Mouse (Mus musculus) heart, postnatal 4 days (tissue): ENCODE measurements around the gene Dnajb3. TPM values are rescaled to one million over a fixed set of nuclear protein-coding genes. Genes with fewer than 3 reads are reported as not detected.
"Not testable (repeated sequence)": the region's sequence is repeated elsewhere in the genome, so short reads cannot be mapped to it uniquely, and the experiment has no call there.

Source experiments
- DNase-seq: peaks from one replicate; pipeline ENCODE4 v3.0.0; 2021
- total RNA-seq, 2 experiments: library from RNA; stranded (reverse); gene quantifications; 2 replicates each; pipeline ENCODE4 v1.2.3; 2021

Dnajb3 gene
- total RNA-seq, 2 experiments from 2014 or later: 1.6 to 1.8 TPM

DNA sequence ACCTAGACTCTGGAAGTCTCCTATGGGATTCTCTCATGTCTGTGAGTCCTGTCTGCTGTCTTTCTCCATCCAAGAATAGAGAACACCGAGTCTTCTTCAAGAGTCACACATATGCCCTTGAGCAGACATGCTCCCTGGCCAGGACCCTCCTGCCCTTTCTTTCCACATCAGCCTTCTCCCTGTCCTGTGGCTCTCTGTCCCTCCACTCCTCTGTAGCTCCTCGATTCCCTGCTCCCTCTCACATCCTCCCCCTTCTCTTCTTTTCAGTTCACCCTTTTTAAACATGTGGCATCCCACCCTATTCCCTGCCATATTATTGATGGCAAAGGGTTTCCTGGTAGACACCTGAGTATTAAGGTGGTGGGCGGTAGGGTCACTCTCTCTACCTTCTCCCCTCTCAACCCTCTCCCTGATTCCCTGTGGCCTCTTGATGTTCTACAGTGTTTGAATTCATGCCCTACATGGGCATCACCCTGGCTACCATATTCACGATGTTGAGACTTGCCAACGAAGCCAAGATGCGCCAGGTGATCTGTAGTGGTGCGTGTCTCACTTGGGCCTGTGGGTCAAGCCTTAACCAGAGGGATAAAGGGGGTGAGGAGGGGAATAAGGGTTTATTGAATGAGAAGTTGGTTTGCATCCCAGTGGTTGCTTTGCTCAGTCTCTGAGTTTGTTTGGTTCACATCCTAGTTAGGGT lies 26.4 kb upstream of the Dnajb3 start:
- DNase-seq: peak; percentile 8

DNA sequence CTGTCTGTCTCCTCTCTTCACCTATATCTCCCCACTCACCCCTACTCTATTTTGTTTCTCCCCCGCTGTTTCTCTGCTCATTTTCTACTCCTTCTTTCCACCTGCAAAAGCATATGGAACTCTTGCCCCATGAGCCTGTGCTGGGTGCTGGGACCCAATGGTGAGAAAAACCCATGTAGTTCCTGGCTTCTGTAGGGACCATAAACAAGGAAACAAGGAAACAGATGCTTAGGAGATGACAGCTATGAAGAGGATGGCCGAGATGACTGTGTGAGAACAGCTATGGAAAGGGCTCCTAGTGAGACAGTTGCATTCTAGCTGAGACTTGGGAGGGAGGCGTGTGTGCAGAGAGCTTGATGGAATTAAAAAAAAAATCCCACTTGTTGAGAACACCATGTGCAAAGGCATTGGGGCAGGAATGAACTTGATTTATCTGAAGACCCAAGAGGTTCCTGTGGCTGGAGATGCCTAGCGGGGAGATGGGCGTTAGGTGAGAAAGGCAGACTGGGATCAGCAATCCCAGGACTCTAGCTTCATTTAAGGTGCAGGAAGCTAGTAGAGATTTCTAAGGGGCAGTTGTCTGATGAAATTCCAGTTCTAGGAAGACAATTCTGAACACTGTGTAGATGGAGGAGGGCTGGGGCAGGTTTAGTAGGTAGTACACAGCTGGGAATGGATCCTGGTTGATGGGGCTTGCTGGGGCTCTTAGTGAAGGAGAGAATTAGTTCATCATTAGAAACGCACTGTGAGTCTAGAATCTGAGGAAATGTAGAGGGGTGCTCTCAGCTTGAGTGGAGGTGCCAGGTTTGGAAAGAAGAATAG lies 25.6 kb upstream of the Dnajb3 start:
- DNase-seq: peak; percentile 4

DNA sequence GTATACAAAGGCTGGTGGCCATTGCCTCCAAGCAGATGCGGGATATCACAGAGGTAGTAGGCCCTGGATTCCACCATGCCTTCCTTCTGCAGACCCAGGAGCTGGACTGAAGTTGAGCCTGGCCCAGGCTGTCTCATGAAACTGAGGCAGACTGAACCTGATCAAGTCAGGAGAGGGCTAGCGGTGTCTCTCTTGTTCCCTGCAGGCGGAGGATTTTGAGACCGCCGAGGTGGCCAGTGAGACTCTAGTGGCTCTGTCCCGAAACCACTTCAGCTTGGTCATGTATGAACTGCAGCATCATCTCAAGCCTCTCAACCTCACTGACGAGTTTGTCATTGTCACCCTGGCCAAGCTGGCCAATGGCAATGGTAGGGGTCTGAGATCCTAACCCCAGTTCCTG lies 24.8 kb upstream of the Dnajb3 start:
- peak; percentile 10 for DNase-seq

DNA sequence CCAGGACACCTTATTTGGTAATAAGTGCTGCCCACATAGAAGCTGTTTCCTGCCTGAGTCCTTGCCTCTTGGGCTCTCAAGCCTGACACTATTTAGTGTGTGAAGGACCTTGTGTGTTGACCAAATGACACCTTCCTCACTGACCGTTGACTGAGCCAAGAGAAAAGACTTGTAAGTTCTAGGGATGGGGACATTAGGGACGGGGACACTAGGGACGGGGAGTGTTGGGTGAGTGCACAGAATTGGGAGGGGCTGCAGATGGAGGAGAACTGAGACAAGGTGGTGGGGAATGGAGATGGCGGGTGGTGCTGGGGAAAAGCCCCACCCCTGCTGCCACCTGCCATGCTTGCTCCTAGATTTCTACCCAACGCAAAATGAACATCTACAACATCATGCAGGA lies 24.4 kb upstream of the Dnajb3 start:
- peak; percentile 20 for DNase-seq

DNA sequence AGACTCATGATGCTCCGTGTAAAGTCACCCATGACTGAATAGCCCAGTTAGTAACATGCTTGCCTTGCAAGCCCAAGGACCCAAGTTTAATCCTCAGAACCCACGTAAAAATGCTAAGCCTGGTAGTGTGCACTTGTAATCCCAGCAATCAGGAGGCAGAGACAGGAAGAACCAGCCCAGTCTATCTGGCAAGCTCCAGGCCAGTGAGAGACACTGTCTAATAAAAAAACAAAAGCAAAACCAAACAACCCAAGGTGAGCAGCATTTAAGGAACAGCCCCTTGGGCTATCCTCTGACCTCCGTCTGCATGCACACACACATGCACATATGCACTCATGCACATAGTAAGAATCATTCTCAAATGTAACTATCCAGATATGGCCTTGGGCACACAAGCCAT lies 24.0 kb upstream of the Dnajb3 start:
- DNase-seq: no peak

DNA sequence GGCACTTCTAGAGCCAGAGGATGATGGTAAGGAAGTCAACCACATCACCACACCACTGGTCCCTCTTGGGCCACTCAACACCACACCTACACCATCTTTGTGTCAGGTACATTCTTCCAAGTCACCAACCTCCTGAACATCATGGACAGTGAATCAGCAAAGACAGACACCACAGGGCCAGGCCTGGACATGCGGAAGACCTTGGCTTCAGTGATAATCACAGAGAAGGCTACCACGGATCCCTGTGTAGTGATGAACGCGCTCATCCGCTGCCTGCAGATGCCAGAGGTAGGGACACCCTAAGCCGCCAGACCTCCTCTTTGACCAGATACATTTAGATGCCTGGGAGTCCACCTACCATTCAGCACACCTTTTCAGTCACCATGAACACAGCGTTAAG lies 22.5 kb upstream of the Dnajb3 start:
- DNase-seq: peak; percentile 11

DNA sequence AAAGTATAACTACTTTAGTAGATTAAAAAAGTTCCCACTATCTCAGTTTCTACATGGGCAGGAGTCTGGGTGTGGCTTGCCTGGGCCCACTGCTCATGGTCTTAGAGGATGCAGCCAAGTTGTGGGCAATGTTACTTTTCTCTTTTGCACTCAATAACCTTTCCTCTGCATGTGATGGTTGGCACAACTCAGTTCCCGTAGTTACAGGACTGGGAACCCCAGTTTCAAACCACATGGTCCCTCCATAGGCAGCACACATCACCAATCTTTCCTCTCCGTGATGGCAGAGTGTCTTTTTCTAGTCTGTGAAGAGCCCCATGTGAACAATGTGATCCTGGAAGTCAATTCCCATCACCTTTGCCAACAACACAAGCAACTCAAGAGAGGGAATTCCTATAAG lies 21.9 kb upstream of the Dnajb3 start:
- peak; percentile 8 for DNase-seq

DNA sequence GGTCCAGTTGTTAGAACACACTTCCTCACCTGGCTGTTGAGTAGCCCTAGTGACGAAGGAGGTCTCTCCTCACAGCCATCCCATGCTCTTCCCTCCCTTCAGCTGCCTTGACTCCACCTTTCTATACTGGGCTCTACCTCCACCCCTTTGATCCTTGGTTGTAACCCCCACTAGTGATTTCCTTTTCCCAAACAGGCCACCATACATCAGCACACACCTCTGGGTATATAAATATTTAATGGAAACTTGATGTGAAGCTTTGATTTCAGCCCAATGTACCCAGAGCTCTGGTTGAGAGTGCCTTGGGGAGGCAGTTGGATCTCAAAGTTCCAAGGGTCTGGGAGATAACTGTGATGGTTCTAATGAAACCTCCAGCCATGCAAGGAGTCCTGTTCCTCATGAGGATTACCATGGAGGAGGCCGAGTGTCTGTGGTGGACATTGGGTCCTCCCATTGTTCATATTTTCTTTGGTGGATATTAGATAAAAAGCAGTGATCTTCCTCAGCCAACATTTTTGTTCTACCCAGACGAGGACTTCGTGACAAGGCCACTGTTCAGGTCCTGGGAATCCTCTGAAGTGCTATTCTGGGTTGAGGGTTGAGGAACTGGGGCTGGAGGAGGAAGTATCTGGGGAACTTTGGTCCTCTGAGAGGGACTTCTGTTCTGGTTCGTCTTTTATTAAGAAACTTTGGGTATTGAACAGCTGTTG lies 21.2 kb upstream of the Dnajb3 start, which contains the start of gene Mroh2a:
TSS of gene Mroh2a (plus strand) at position 317 of the 710 bp plus-strand sequence.
- DNase-seq: peak; percentile 9

GRCm38 (mm10) chr1:88225741-88226140 lies 20.2 kb upstream of the Dnajb3 start:
- DNase-seq: peak; percentile 6

DNA sequence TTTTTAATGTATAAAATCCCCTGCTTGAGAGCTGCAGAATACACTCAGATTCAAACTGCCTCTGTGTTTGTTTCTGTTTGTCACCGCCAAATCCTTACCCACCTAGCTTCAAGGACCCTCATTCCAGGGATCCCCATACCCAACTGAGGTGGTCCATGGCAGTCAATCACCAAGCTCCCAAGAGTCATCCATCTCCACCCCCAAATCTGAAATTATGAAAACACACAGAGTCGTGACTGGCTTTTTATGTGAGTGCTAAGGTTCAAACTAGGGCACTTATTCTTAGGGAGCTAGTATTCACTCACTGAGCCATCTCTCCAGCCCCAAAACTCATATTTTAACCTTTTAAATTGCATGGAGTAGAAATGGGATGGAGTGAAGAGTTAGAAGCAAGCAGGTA lies 19.7 kb upstream of the Dnajb3 start:
- not testable (repeated sequence) for DNase-seq

- DNase-seq: peak; percentile 11
These were observed 18.6 kb upstream of the Dnajb3 start for GRCm38 (mm10) chr1:88224029-88224776.

GRCm38 (mm10) chr1:88223591-88223990 lies 18.0 kb upstream of the Dnajb3 start:
- DNase-seq: peak; percentile 5

- DNase-seq: peak; percentile 9
These were observed 17.5 kb upstream of the Dnajb3 start for GRCm38 (mm10) chr1:88223011-88223515.

GRCm38 (mm10) chr1:88222216-88222615 lies 16.6 kb upstream of the Dnajb3 start:
- no peak for DNase-seq

DNA sequence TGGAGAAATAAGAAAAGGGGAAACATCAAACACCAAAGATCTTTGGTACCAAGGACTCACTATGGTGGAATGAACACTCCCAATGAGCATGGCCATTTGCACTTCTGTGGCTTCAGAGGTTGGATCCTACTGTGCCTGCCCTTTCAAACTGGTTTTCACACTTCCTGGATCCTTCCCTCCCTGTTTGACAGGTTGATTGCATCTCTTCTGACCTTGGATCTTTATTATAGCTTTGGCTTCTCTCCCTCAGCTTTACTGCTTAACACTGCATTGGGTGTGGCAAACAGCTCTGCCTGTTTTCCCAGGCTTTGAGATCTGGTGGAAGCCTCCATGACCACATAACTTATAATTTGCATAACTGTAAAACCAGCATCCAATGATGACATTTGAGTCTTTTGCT lies 14.8 kb upstream of the Dnajb3 start:
- no peak for DNase-seq

DNA sequence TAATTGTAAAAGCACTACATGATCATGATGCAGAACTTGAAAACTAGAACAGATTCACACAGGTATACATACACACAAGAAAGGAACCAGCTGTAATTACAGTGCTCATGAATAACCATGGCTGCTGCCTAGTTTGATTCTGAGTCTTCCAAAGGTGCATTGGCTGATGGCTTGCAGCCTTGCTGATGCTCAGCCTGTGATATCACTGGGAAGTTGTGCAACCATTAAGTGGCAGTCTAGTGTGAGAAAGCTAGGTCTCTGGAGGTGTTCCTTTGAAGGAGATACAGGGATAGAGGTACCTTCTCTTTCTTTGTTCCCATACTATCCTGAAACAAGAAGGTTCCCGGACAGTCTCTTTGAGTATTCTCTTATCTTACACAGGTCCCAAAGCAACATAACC lies 13.5 kb upstream of the Dnajb3 start:
- DNase-seq: no peak

- no peak for DNase-seq
These were observed 13.0 kb upstream of the Dnajb3 start for GRCm38 (mm10) chr1:88218591-88218990.

GRCm38 (mm10) chr1:88218051-88218450 lies 12.5 kb upstream of the Dnajb3 start:
- no peak for DNase-seq

- DNase-seq: no peak
These were observed 12.0 kb upstream of the Dnajb3 start for GRCm38 (mm10) chr1:88217576-88217975.

DNA sequence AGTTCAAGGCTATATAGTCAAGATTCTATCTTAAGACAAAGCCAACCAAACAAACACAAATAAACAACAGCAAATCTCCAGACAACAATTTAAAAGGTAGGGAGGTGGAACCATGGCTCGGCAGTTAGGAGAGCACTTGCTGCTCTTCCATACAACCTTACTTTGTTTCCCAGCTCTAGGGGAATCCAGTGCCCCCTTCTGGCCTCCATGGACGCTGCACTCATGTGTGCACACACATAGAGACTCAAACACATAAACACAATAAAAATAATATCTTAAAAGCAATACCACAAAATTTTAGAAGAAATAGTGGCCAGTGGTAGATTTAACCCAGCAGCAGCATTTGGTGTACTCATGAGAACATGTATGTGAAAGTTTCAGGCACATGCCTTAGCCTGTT lies 11.6 kb upstream of the Dnajb3 start:
- no peak for DNase-seq

- DNase-seq: no peak
These were observed 11.0 kb upstream of the Dnajb3 start for GRCm38 (mm10) chr1:88216551-88216950.
